Mouse (Mus musculus) hindbrain, embryonic 12.5 days (tissue): ENCODE measurements around the gene Gm13275. TPM values are rescaled to one million over a fixed set of nuclear protein-coding genes. Genes with fewer than 3 reads are reported as not detected.
"Not testable (repeated sequence)": the region's sequence is repeated elsewhere in the genome, so short reads cannot be mapped to it uniquely, and the experiment has no call there.

Experiments used
- ATAC-seq: fragments of 200-750 bp; cut with Nextera tagmentation; 2 replicates; pipeline ENCODE4 v1.8.0; 2017; ENCODE audit warnings: moderate TSS enrichment; ENCODE audit not compliant: low FRiP score
- H3K27ac ChIP-seq: fragments of 300-500 bp; sonication (generic); 2 replicates; pipeline ENCODE4 v1.5.1; 2016; ENCODE audit warnings: mild to moderate bottlenecking
- H3K27me3 ChIP-seq: fragments of 300-500 bp; sonication (generic); 2 replicates; pipeline ENCODE4 v1.6.1; 2016; ENCODE audit warnings: mild to moderate bottlenecking
- H3K36me3 ChIP-seq: fragments of 300-500 bp; sonication (generic); 2 replicates; pipeline ENCODE4 v1.6.1; 2016; ENCODE audit warnings: mild to moderate bottlenecking
- H3K4me1 ChIP-seq: fragments of 300-500 bp; sonication (generic); 2 replicates; pipeline ENCODE4 v1.6.1; 2016
- H3K4me2 ChIP-seq: fragments of 300-500 bp; sonication (generic); replicated peaks from 2 replicates; pipeline ENCODE4 v1.6.1; 2016; ENCODE audit warnings: mild to moderate bottlenecking
- H3K4me3 ChIP-seq: fragments of 300-500 bp; sonication (generic); 2 replicates; pipeline ENCODE4 v1.5.1; 2016; ENCODE audit warnings: mild to moderate bottlenecking
- H3K9ac ChIP-seq: fragments of 300-500 bp; sonication (generic); 2 replicates; pipeline ENCODE4 v1.6.1; 2016; ENCODE audit warnings: mild to moderate bottlenecking, moderate library complexity
- H3K9me3 ChIP-seq: fragments of 300-500 bp; sonication (generic); replicated peaks from 2 replicates; pipeline ENCODE4 v1.6.1; 2016; ENCODE audit warnings: mild to moderate bottlenecking
- WGBS: fragments of 180-500 bp; shearing (Covaris S2); methylation state at CpG from one replicate; pipeline ENCODE4 v1.1.7; 2016; 5-methylcytosine and 5-hydroxymethylcytosine counted together
- polyA plus RNA-seq: library from polyadenylated mRNA; unstranded; fragments of >200 nt; fragmentation: Nextera tagmentation; extraction: Ambion mirVana; gene quantifications from 2 replicates; pipeline ENCODE4 v1.2.1, GENCODE M21; 2016

The Gm13275 gene
- polyA plus RNA-seq, 1 experiment from 2014 or later: not detected

- ATAC-seq, H3K27ac ChIP-seq, H3K4me1 ChIP-seq, H3K27me3 ChIP-seq, H3K9me3 ChIP-seq, H3K4me3 ChIP-seq, H3K9ac ChIP-seq, H3K36me3 ChIP-seq: not testable (repeated sequence)
- H3K4me2 ChIP-seq: peak overlapping the region; percentile 43
- 0% methylated on average over 7 of the region's 34 CpGs for WGBS
Observed at GRCm38 (mm10) chr4:88805761-88806160, 11.5 kb downstream of the Gm13275 start.

DNA sequence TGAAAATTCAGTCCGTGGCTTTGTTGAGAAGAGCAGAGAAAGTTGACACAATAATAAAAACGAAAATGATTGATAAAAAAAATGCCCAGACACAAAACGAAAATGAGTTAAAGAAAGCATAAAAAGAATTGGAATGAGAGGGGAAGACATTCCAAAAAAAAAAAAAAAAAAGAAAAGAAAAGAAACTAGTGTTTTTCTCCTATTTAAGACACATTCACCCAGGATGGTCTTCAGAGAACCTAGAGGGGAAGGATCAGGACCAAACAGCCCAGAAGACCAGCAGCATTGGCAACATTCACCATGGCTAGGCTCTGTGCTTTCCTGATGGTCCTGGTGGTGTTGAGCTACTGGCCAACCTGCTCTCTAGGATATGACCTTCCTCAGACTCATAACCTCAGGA is 21.6 kb downstream of the Gm13275 start, which contains the start of gene Ifna7:
TSS of gene Ifna7 (plus strand) at position 301 of the 400 bp plus-strand sequence.
- H3K36me3 ChIP-seq: no peaks in the 10 kb centered on the region
- H3K4me1 ChIP-seq: no peaks in the 10 kb centered on the region
- no peak within 1 kb of the TSS for H3K9ac ChIP-seq
- ATAC-seq: no peak
- WGBS: 69% methylated on average over 3 of the region's 3 CpGs
- H3K4me2 ChIP-seq: no peak within 1 kb of the TSS
- no peak within 1 kb of the TSS for H3K27ac ChIP-seq
- no peaks in the 10 kb centered on the region for H3K9me3 ChIP-seq
- H3K27me3 ChIP-seq: no peaks in the 10 kb centered on the region; the same call in 1 of the 2 replicates
- H3K4me3 ChIP-seq: no peak within 1 kb of the TSS

GRCm38 (mm10) chr4:88819659-88820058 is 25.4 kb downstream of the Gm13275 start, which contains the start of gene Ifna11:
Gene Ifna11, plus strand, starts transcription at chr4:88819959.
- 92% methylated on average over 1 of the region's 1 CpGs for WGBS

GRCm38 (mm10) chr4:88822995-88823394 is 28.7 kb downstream of the Gm13275 start:
- Histone ChIP-seq H3K4me3 (no peak overlapping the region), H3K27ac (no peak overlapping the region), H3K9me3 (no peaks in the 10 kb centered on the region), H3K9ac (no peak overlapping the region), H3K4me2 (no peak overlapping the region), H3K4me1 (no peaks in the 10 kb centered on the region), H3K36me3 (no peaks in the 10 kb centered on the region), H3K27me3 (no peaks in the 10 kb centered on the region)
- WGBS: 29% methylated on average over 4 of the region's 4 CpGs
- no peak for ATAC-seq

More at GRCm38 (mm10) chr4:88819659-88820058, 25.4 kb downstream of the Gm13275 start, which contains the start of gene Ifna11:
- Histone ChIP-seq H3K4me3 (no peak within 1 kb of the TSS), H3K27me3 (no peaks in the 10 kb centered on the region; the same call in 1 of the 2 replicates), H3K36me3 (no peaks in the 10 kb centered on the region), H3K27ac (no peak within 1 kb of the TSS), H3K4me2 (no peak within 1 kb of the TSS), H3K4me1 (no peaks in the 10 kb centered on the region), H3K9ac (no peak within 1 kb of the TSS), H3K9me3 (no peaks in the 10 kb centered on the region)
- no peak for ATAC-seq

DNA sequence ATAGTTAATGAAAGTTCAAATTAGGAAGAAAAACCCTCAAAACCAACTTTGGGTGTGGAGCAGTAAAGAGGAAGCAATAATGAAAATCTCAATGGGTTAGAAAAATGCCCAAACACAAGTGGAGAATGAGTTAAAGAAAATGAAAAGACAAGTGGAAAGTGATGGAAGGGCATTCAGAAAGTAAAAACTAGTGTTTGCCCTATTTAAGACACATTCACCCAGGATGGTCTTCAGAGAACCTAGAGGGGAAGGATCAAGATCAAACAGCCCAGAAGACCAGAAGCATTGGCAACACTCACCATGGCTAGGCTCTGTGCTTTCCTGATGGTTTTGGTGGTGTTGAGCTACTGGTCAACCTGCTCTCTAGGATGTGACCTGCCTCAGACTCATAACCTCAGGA is 32.8 kb downstream of the Gm13275 start, which contains the start of gene Ifna6:
TSS of gene Ifna6 (plus strand) at position 301 of the 400 bp plus-strand sequence.
- not testable (repeated sequence) for H3K4me2 ChIP-seq, H3K27me3 ChIP-seq, H3K9ac ChIP-seq, H3K4me3 ChIP-seq, H3K4me1 ChIP-seq, H3K36me3 ChIP-seq, H3K27ac ChIP-seq, ATAC-seq, H3K9me3 ChIP-seq

DNA sequence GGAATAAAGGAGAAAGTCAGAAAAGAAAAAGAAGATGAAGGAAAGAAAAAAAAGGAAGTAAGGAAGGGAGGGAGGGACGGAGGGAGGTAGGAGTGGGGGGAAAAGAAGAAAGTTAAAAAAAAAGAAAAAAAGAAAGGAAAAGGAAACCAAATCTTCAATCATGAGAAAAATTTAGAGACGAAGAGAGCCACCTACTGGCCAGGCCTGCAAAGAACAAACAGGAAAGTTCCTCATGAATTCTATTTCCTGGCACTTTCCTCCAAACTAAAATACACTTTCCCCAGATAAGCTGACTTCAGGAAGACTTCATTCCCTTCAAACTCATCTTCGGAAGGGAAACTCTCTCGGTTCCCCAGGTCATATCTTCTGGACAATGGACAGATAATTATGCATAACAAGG is 36.2 kb downstream of the Gm13275 start:
- no peaks in the 10 kb centered on the region for H3K36me3 ChIP-seq
- 29% methylated on average over 4 of the region's 4 CpGs for WGBS
- ATAC-seq: no peak
- H3K4me1 ChIP-seq: no peaks in the 10 kb centered on the region
- no peak overlapping the region for H3K27ac ChIP-seq
- no peak overlapping the region for H3K4me3 ChIP-seq
- no peaks in the 10 kb centered on the region for H3K9me3 ChIP-seq
- H3K9ac ChIP-seq: no peak overlapping the region
- no peaks in the 10 kb centered on the region for H3K27me3 ChIP-seq
- H3K4me2 ChIP-seq: no peak overlapping the region

DNA sequence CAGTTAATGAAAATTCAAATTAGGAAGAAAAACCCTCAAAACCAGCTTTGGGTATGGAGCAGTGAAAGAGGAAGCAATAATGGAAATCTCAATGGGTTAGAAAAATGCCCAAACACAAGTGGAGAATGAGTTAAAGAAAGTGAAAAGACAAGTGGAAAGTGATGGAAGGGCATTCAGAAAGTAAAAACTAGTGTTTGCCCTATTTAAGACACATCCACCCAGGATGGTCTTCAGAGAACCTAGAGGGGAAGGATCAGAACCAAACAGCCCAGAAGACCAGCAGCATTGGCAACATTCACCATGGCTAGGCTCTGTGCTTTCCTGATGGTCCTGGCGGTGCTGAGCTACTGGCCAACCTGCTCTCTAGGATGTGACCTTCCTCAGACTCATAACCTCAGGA is 40.9 kb downstream of the Gm13275 start, which contains the start of gene Ifna5:
TSS of gene Ifna5 (plus strand) at position 301 of the 400 bp plus-strand sequence.
- not testable (repeated sequence) for H3K36me3 ChIP-seq, ATAC-seq, H3K4me2 ChIP-seq, H3K9me3 ChIP-seq, H3K27ac ChIP-seq, H3K9ac ChIP-seq, H3K4me3 ChIP-seq, H3K4me1 ChIP-seq, H3K27me3 ChIP-seq
- WGBS: 50% methylated on average over 1 of the region's 1 CpGs

- Histone ChIP-seq H3K27me3 (no peaks in the 10 kb centered on the region), H3K9me3 (no peaks in the 10 kb centered on the region), H3K4me1 (no peaks in the 10 kb centered on the region), H3K9ac (no peak overlapping the region), H3K36me3 (no peaks in the 10 kb centered on the region), H3K27ac (no peak overlapping the region), H3K4me2 (no peak overlapping the region), H3K4me3 (no peak overlapping the region)
- ATAC-seq: no peak
- WGBS: 53% methylated on average over 3 of the region's 3 CpGs
Observed at GRCm38 (mm10) chr4:88838828-88839227, 44.5 kb downstream of the Gm13275 start.

DNA sequence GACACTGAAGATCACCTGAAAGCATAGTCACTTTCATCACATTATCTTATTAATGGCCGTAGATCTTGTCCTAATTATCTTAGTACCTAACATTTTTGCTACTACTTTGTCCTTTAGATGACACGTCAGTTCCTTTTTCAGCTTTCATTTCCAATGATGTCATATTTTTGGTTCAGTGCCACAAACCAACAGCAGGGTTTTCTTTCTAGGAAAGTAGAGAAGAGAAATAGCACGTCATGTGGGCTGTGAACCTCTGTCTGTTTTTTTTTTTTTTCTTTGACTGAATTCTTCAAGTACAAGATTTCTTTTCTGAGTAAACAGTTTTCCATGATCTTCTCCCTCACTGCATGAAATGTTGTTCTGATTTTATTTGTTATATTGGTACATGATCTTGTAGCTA is 45.8 kb downstream of the Gm13275 start:
- WGBS: 84% methylated on average over 3 of the region's 3 CpGs
- Histone ChIP-seq H3K9me3 (no peaks in the 10 kb centered on the region), H3K4me2 (no peak overlapping the region), H3K36me3 (no peaks in the 10 kb centered on the region), H3K9ac (no peak overlapping the region), H3K27ac (no peak overlapping the region), H3K4me1 (no peaks in the 10 kb centered on the region), H3K27me3 (no peaks in the 10 kb centered on the region), H3K4me3 (no peak overlapping the region)
- no peak for ATAC-seq

- ATAC-seq: no peak
- Histone ChIP-seq H3K9ac (no peak within 1 kb of the TSS), H3K27me3 (no peaks in the 10 kb centered on the region), H3K4me1 (no peaks in the 10 kb centered on the region), H3K9me3 (no peaks in the 10 kb centered on the region), H3K27ac (no peak within 1 kb of the TSS), H3K4me2 (no peak within 1 kb of the TSS), H3K36me3 (no peaks in the 10 kb centered on the region), H3K4me3 (no peak within 1 kb of the TSS)
- 26% methylated on average over 2 of the region's 2 CpGs for WGBS
Observed at GRCm38 (mm10) chr4:88841438-88841911, 47.2 kb downstream of the Gm13275 start, which contains the start of gene Ifna4. Gene Ifna4, plus strand, starts transcription at chr4:88841861.

Other genes with a start within 250 kb of the Gm13275 start
- gene Ifna15, start 236.2 kb upstream of the Gm13275 start, polyA plus RNA-seq: not detected in 2 replicates
- not detected in 2 replicates for gene Ifna14, start 222.7 kb upstream of the Gm13275 start, polyA plus RNA-seq
- not detected in 2 replicates for gene Ifna9, start 202.1 kb upstream of the Gm13275 start, polyA plus RNA-seq
- not detected in 2 replicates for gene Ifna12, start 191.1 kb upstream of the Gm13275 start, polyA plus RNA-seq
- not detected in 2 replicates for gene C87499, start 160.1 kb upstream of the Gm13275 start, polyA plus RNA-seq
- gene Ifna13, start 150.0 kb upstream of the Gm13275 start, polyA plus RNA-seq: not detected in 2 replicates
- gene Ifna16, start 117.6 kb upstream of the Gm13275 start, polyA plus RNA-seq: not detected in 2 replicates
- not detected in 2 replicates for gene Ifna2, start 110.6 kb upstream of the Gm13275 start, polyA plus RNA-seq
- not detected in 2 replicates for gene Ifnab, start 103.1 kb upstream of the Gm13275 start, polyA plus RNA-seq
- 1.4 and 1.9 TPM in 2 replicates for gene Gm26566, start 72.7 kb upstream of the Gm13275 start, polyA plus RNA-seq
- gene Klhl9, start 72.0 kb upstream of the Gm13275 start, polyA plus RNA-seq: 144 and 152 TPM in 2 replicates
- gene Gm13271, start 39.6 kb upstream of the Gm13275 start, polyA plus RNA-seq: not detected in 2 replicates
- 0.31 and 0.39 TPM in 2 replicates for gene Gm13283, start 34.4 kb upstream of the Gm13275 start, polyA plus RNA-seq
- gene Gm13290, start 20.7 kb upstream of the Gm13275 start, polyA plus RNA-seq: not detected in 2 replicates
- gene Gm13289, start 17.6 kb upstream of the Gm13275 start, polyA plus RNA-seq: not detected in 2 replicates
- gene Gm13272, start 14.6 kb upstream of the Gm13275 start, polyA plus RNA-seq: not detected in 2 replicates
- not detected in 2 replicates for gene Ifnz, start 12.4 kb upstream of the Gm13275 start, polyA plus RNA-seq
- gene Gm13276, start 8.8 kb upstream of the Gm13275 start, polyA plus RNA-seq: 0.62 TPM in 1 of 2 replicates, not detected in the other
- not detected in 2 replicates for gene Gm13277, start 5.9 kb upstream of the Gm13275 start, polyA plus RNA-seq
- gene Gm13278, start 2.9 kb upstream of the Gm13275 start, polyA plus RNA-seq: not detected in 2 replicates
- not detected in 2 replicates for gene Gm13279, start 2.9 kb downstream of the Gm13275 start, polyA plus RNA-seq
- 0.26 and 0.95 TPM in 2 replicates for gene Gm13285, start 5.2 kb downstream of the Gm13275 start, polyA plus RNA-seq
- gene Gm13287, start 8.8 kb downstream of the Gm13275 start, polyA plus RNA-seq: not detected in 2 replicates
- gene Gm13288, start 11.0 kb downstream of the Gm13275 start, polyA plus RNA-seq: not detected in 2 replicates
- not detected in 2 replicates for gene Ifna7, start 21.7 kb downstream of the Gm13275 start, polyA plus RNA-seq
- not detected in 2 replicates for gene Ifna11, start 25.5 kb downstream of the Gm13275 start, polyA plus RNA-seq
- gene Ifna6, start 32.9 kb downstream of the Gm13275 start, polyA plus RNA-seq: not detected in 2 replicates
- gene Ifna5, start 41.0 kb downstream of the Gm13275 start, polyA plus RNA-seq: not detected in 2 replicates
- gene Ifna4, start 47.4 kb downstream of the Gm13275 start, polyA plus RNA-seq: not detected in 2 replicates
- gene Ifna1, start 55.6 kb downstream of the Gm13275 start, polyA plus RNA-seq: not detected in 2 replicates
- not detected in 2 replicates for gene Ifne, start 85.7 kb downstream of the Gm13275 start, polyA plus RNA-seq